Mouse (Mus musculus) bone marrow, adult 2 months (tissue): ENCODE measurements around the gene Dennd6a.

Experiments
- CTCF ChIP-seq: fragments of 200-500 bp; IDR thresholded peaks from 2 replicates; pipeline ENCODE4 v1.5.1; 2011; ENCODE audit warnings: low read length, control low read depth; ENCODE audit not compliant: control insufficient read depth, insufficient read depth
- POLR2A ChIP-seq: fragments of 200-500 bp; IDR thresholded peaks from 2 replicates; pipeline ENCODE4 v1.6.1; 2011; ENCODE audit warnings: low read depth, mild to moderate bottlenecking, control low read depth, low read length, borderline replicate concordance; ENCODE audit not compliant: control insufficient read depth

DNA sequence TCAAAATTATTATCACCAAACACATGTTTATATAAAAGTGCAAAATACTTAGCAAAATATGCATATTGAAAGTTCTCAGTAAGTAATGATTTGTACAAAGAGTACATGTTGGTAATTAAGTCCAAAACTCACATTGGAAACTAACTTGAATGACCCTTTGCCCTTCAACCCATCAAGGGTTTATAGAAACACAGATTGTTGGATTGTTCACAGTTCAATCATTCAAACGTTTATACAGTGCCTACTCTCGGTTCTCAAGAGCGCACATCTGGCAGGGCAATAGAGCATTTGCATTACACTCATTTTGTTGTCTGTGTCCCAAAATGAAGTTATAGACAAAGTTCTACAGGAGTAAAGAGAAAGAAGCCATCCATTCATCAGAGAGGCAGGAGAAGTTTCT lies 47.7 kb upstream of the Dennd6a start:
- TF ChIP-seq CTCF (no peak), POLR2A (no peak)
